Mouse (Mus musculus): Measurements from ENCODE around the gene Tmem9b. TPM values are rescaled to one million over a fixed set of nuclear protein-coding genes. Genes with fewer than 3 reads are reported as not detected.
A peak's percentile ranks its signal among the peaks of the same experiment; 100 is the strongest.

Gene Tmem9b
- polyA plus RNA-seq (2014; fragmentation: Nextera tagmentation; extraction: Ambion mirVana): 36.6 and 38.4 TPM in 2 replicates

GRCm38 (mm10) chr7:109752008-109752925 is at the start of gene Tmem9b:
Gene Tmem9b (minus strand): TSS chr7:109752875.
- Histone ChIP-seq H3K9me3 (replicated peaks; ENCODE audit: control insufficient read depth, low read length) (no peaks in the 10 kb centered on the region), H3K9ac (replicated peaks; ENCODE audit: low read length) (peak within 1 kb of the TSS; percentile 89), H3K4me3 (ENCODE audit: low read depth, low read length) (peak within 1 kb of the TSS; percentile 82), H3K36me3 (replicated peaks; ENCODE audit: control insufficient read depth, insufficient read depth, low read depth, low read length) (no peaks in the 10 kb centered on the region), H3K27ac (replicated peaks; ENCODE audit: low read depth, low read length) (peak within 1 kb of the TSS; percentile 43; the same call in 1 of the 2 replicates), H3K4me1 (ENCODE audit: control insufficient read depth, insufficient read depth, low read length) (no peaks in the 10 kb centered on the region), H3K4me2 (ENCODE audit: low read depth, low read length) (peak within 1 kb of the TSS; percentile 90), H3K27me3 (ENCODE audit: control insufficient read depth, insufficient read depth, low read length) (no peaks in the 10 kb centered on the region)
- DNase-seq (ENCODE audit: low spot score) (peak; percentile 81), ATAC-seq (replicated peaks; ENCODE audit: insufficient number of reproducible peaks, low FRiP score, low TSS enrichment, low read depth) (peak; percentile 87)
- under 1% methylated on average over 72 of the region's 74 CpGs for WGBS

GRCm38 (mm10) chr7:109800626-109801025 is 48.0 kb upstream of the Tmem9b start:
- H3K4me3 ChIP-seq (ENCODE audit: low read depth, low read length): no peak overlapping the region
- H3K4me2 ChIP-seq (ENCODE audit: low read depth, low read length): no peak overlapping the region
- H3K27me3 ChIP-seq (ENCODE audit: control insufficient read depth, insufficient read depth, low read length): no peaks in the 10 kb centered on the region
- no peak for DNase-seq (ENCODE audit: low spot score)
- ATAC-seq (replicated peaks; ENCODE audit: insufficient number of reproducible peaks, low FRiP score, low TSS enrichment, low read depth): no peak
- H3K36me3 ChIP-seq (replicated peaks; ENCODE audit: control insufficient read depth, insufficient read depth, low read depth, low read length): no peaks in the 10 kb centered on the region
- H3K9me3 ChIP-seq (replicated peaks; ENCODE audit: control insufficient read depth, low read length): no peaks in the 10 kb centered on the region
- H3K27ac ChIP-seq (replicated peaks; ENCODE audit: low read depth, low read length): no peak overlapping the region
- WGBS: 89% methylated on average over 4 of the region's 4 CpGs
- H3K4me1 ChIP-seq (ENCODE audit: control insufficient read depth, insufficient read depth, low read length): no peaks in the 10 kb centered on the region
- H3K9ac ChIP-seq (replicated peaks; ENCODE audit: low read length): no peak overlapping the region

GRCm38 (mm10) chr7:109799168-109799567 is 46.5 kb upstream of the Tmem9b start:
- no peak for ATAC-seq (replicated peaks; ENCODE audit: insufficient number of reproducible peaks, low FRiP score, low TSS enrichment, low read depth)
- Histone ChIP-seq H3K27me3 (ENCODE audit: control insufficient read depth, insufficient read depth, low read length) (no peaks in the 10 kb centered on the region), H3K4me2 (ENCODE audit: low read depth, low read length) (no peak overlapping the region), H3K36me3 (replicated peaks; ENCODE audit: control insufficient read depth, insufficient read depth, low read depth, low read length) (no peaks in the 10 kb centered on the region), H3K9me3 (replicated peaks; ENCODE audit: control insufficient read depth, low read length) (no peaks in the 10 kb centered on the region), H3K4me1 (ENCODE audit: control insufficient read depth, insufficient read depth, low read length) (no peaks in the 10 kb centered on the region), H3K9ac (replicated peaks; ENCODE audit: low read length) (no peak overlapping the region), H3K27ac (replicated peaks; ENCODE audit: low read depth, low read length) (no peak overlapping the region), H3K4me3 (ENCODE audit: low read depth, low read length) (no peak overlapping the region)
- WGBS: 87% methylated on average over 11 of the region's 11 CpGs
- no peak for DNase-seq (ENCODE audit: low spot score)

GRCm38 (mm10) chr7:109795564-109795963 is 42.9 kb upstream of the Tmem9b start:
- WGBS: 71% methylated on average over 5 of the region's 5 CpGs
- no peak for ATAC-seq (replicated peaks; ENCODE audit: insufficient number of reproducible peaks, low FRiP score, low TSS enrichment, low read depth)
- H3K4me1 ChIP-seq (ENCODE audit: control insufficient read depth, insufficient read depth, low read length): no peaks in the 10 kb centered on the region

GRCm38 (mm10) chr7:109794556-109794955 is 41.9 kb upstream of the Tmem9b start:
- no peak overlapping the region for H3K4me3 ChIP-seq (ENCODE audit: low read depth, low read length)
- H3K27ac ChIP-seq (replicated peaks; ENCODE audit: low read depth, low read length): no peak overlapping the region
- no peaks in the 10 kb centered on the region for H3K4me1 ChIP-seq (ENCODE audit: control insufficient read depth, insufficient read depth, low read length)
- H3K9me3 ChIP-seq (replicated peaks; ENCODE audit: control insufficient read depth, low read length): no peaks in the 10 kb centered on the region
- DNase-seq (ENCODE audit: low spot score) (no peak), ATAC-seq (replicated peaks; ENCODE audit: insufficient number of reproducible peaks, low FRiP score, low TSS enrichment, low read depth) (no peak)
- no peaks in the 10 kb centered on the region for H3K27me3 ChIP-seq (ENCODE audit: control insufficient read depth, insufficient read depth, low read length)
- H3K4me2 ChIP-seq (ENCODE audit: low read depth, low read length): no peak overlapping the region
- WGBS: 66% methylated on average over 2 of the region's 2 CpGs
- H3K9ac ChIP-seq (replicated peaks; ENCODE audit: low read length): no peak overlapping the region
- H3K36me3 ChIP-seq (replicated peaks; ENCODE audit: control insufficient read depth, insufficient read depth, low read depth, low read length): no peaks in the 10 kb centered on the region

More at GRCm38 (mm10) chr7:109795564-109795963, 42.9 kb upstream of the Tmem9b start:
- DNase-seq (ENCODE audit: low spot score): no peak
- Histone ChIP-seq H3K36me3 (replicated peaks; ENCODE audit: control insufficient read depth, insufficient read depth, low read depth, low read length) (no peaks in the 10 kb centered on the region), H3K9ac (replicated peaks; ENCODE audit: low read length) (no peak overlapping the region), H3K4me2 (ENCODE audit: low read depth, low read length) (no peak overlapping the region), H3K9me3 (replicated peaks; ENCODE audit: control insufficient read depth, low read length) (no peaks in the 10 kb centered on the region), H3K4me3 (ENCODE audit: low read depth, low read length) (no peak overlapping the region), H3K27me3 (ENCODE audit: control insufficient read depth, insufficient read depth, low read length) (no peaks in the 10 kb centered on the region), H3K27ac (replicated peaks; ENCODE audit: low read depth, low read length) (no peak overlapping the region)

GRCm38 (mm10) chr7:109792759-109793158 is 40.1 kb upstream of the Tmem9b start:
- Histone ChIP-seq H3K9ac (replicated peaks; ENCODE audit: low read length) (no peak overlapping the region), H3K4me2 (ENCODE audit: low read depth, low read length) (no peak overlapping the region), H3K4me3 (ENCODE audit: low read depth, low read length) (no peak overlapping the region), H3K27ac (replicated peaks; ENCODE audit: low read depth, low read length) (no peak overlapping the region), H3K4me1 (ENCODE audit: control insufficient read depth, insufficient read depth, low read length) (no peaks in the 10 kb centered on the region), H3K27me3 (ENCODE audit: control insufficient read depth, insufficient read depth, low read length) (no peaks in the 10 kb centered on the region), H3K9me3 (replicated peaks; ENCODE audit: control insufficient read depth, low read length) (no peaks in the 10 kb centered on the region), H3K36me3 (replicated peaks; ENCODE audit: control insufficient read depth, insufficient read depth, low read depth, low read length) (no peaks in the 10 kb centered on the region)
- WGBS: 80% methylated on average over 2 of the region's 2 CpGs
- DNase-seq (ENCODE audit: low spot score): peak; percentile 82
- ATAC-seq (replicated peaks; ENCODE audit: insufficient number of reproducible peaks, low FRiP score, low TSS enrichment, low read depth): no peak

GRCm38 (mm10) chr7:109790818-109791217 is 38.1 kb upstream of the Tmem9b start:
- WGBS: 65% methylated on average over 3 of the region's 3 CpGs

GRCm38 (mm10) chr7:109787860-109788259 is 35.2 kb upstream of the Tmem9b start:
- no peak for ATAC-seq (replicated peaks; ENCODE audit: insufficient number of reproducible peaks, low FRiP score, low TSS enrichment, low read depth)
- no peaks in the 10 kb centered on the region; the same call in 1 of the 2 replicates for H3K27me3 ChIP-seq (ENCODE audit: control insufficient read depth, insufficient read depth, low read length)
- WGBS: 85% methylated on average over 2 of the region's 2 CpGs

More at GRCm38 (mm10) chr7:109790818-109791217, 38.1 kb upstream of the Tmem9b start:
- Histone ChIP-seq H3K4me2 (ENCODE audit: low read depth, low read length) (no peak overlapping the region), H3K27me3 (ENCODE audit: control insufficient read depth, insufficient read depth, low read length) (no peaks in the 10 kb centered on the region), H3K27ac (replicated peaks; ENCODE audit: low read depth, low read length) (no peak overlapping the region), H3K9ac (replicated peaks; ENCODE audit: low read length) (no peak overlapping the region), H3K4me3 (ENCODE audit: low read depth, low read length) (no peak overlapping the region), H3K36me3 (replicated peaks; ENCODE audit: control insufficient read depth, insufficient read depth, low read depth, low read length) (no peaks in the 10 kb centered on the region), H3K9me3 (replicated peaks; ENCODE audit: control insufficient read depth, low read length) (no peaks in the 10 kb centered on the region), H3K4me1 (ENCODE audit: control insufficient read depth, insufficient read depth, low read length) (no peaks in the 10 kb centered on the region)
- DNase-seq (ENCODE audit: low spot score) (peak; percentile 6), ATAC-seq (replicated peaks; ENCODE audit: insufficient number of reproducible peaks, low FRiP score, low TSS enrichment, low read depth) (0 out of 2 replicates have a peak, but pooled peaks have one; percentile 23)

More at GRCm38 (mm10) chr7:109787860-109788259, 35.2 kb upstream of the Tmem9b start:
- Histone ChIP-seq H3K9me3 (replicated peaks; ENCODE audit: control insufficient read depth, low read length) (no peaks in the 10 kb centered on the region), H3K9ac (replicated peaks; ENCODE audit: low read length) (no peak overlapping the region), H3K36me3 (replicated peaks; ENCODE audit: control insufficient read depth, insufficient read depth, low read depth, low read length) (no peaks in the 10 kb centered on the region), H3K4me3 (ENCODE audit: low read depth, low read length) (no peak overlapping the region), H3K4me2 (ENCODE audit: low read depth, low read length) (no peak overlapping the region), H3K4me1 (ENCODE audit: control insufficient read depth, insufficient read depth, low read length) (no peaks in the 10 kb centered on the region), H3K27ac (replicated peaks; ENCODE audit: low read depth, low read length) (no peak overlapping the region)
- no peak for DNase-seq (ENCODE audit: low spot score)

All from embryonic facial prominence, embryonic 11.5 days (tissue).